Mouse (Mus musculus): ENCODE measurements around the gene Fam163b. TPM values are rescaled to one million over a fixed set of nuclear protein-coding genes. Genes with fewer than 3 reads are reported as not detected.

Gene Fam163b
- polyA plus RNA-seq, 1 experiment = not detected

DNA sequence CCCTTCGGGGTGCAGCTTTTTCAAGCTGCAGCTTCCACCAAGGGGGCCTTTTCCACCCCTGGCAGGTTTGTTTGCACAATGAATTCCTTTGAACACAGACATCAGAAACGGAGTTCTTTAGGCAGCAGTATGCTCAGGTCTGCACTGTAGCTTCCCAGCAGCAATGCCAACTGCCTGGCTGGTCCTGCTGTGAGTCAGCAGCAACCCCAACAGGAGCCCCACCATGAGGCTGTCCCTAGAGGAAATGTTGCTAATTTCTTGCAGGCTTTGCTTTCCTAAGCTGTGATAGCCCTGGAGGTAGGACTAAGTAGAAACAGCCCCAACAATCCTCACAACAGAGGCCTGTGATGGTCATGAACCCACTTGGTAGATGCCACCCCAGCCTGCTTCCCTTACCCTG is 24.7 kb upstream of the Fam163b start:
- H3K4me1 ChIP-seq (ENCODE audit: control insufficient read depth, insufficient read depth, low read length) = no peaks in the 10 kb centered on the region
- TF ChIP-seq POLR2A (IDR thresholded peaks at IDR 0.05; ENCODE audit: borderline replicate concordance, control insufficient read depth, low read depth, low read length) = no peak
- no peak for TF ChIP-seq CTCF (IDR thresholded peaks at IDR 0.05; ENCODE audit: control insufficient read depth, insufficient read depth, low read length)
- H3K4me3 ChIP-seq (replicated peaks; ENCODE audit: control insufficient read depth, low read depth, low read length) = no peak overlapping the region
- WGBS = 27% methylated on average over 2 of the region's 2 CpGs
- H3K27ac ChIP-seq (ENCODE audit: control insufficient read depth, insufficient read depth, low read depth, low read length, poor library complexity) = no peak overlapping the region

- no peaks in the 10 kb centered on the region for H3K4me1 ChIP-seq (ENCODE audit: control insufficient read depth, insufficient read depth, low read length)
- H3K27ac ChIP-seq (ENCODE audit: control insufficient read depth, insufficient read depth, low read depth, low read length, poor library complexity) = no peak overlapping the region
- H3K4me3 ChIP-seq (replicated peaks; ENCODE audit: control insufficient read depth, low read depth, low read length) = no peak overlapping the region
- WGBS = 66% methylated on average over 2 of the region's 2 CpGs
- no peak for TF ChIP-seq CTCF (IDR thresholded peaks at IDR 0.05; ENCODE audit: control insufficient read depth, insufficient read depth, low read length)
- TF ChIP-seq POLR2A (IDR thresholded peaks at IDR 0.05; ENCODE audit: borderline replicate concordance, control insufficient read depth, low read depth, low read length) = no peak
Measured at GRCm38 (mm10) chr2:27166074-27166473, 23.8 kb upstream of the Fam163b start.

GRCm38 (mm10) chr2:27164796-27165590 is 22.7 kb upstream of the Fam163b start, which contains the start of gene Dbh:
Dbh (plus strand) TSS chr2:27165233.
- H3K27ac ChIP-seq (ENCODE audit: control insufficient read depth, insufficient read depth, low read depth, low read length, poor library complexity) = no peak within 1 kb of the TSS

GRCm38 (mm10) chr2:27163851-27164250 is 21.6 kb upstream of the Fam163b start:
- no peak for TF ChIP-seq CTCF (IDR thresholded peaks at IDR 0.05; ENCODE audit: control insufficient read depth, insufficient read depth, low read length)
- no peak for TF ChIP-seq POLR2A (IDR thresholded peaks at IDR 0.05; ENCODE audit: borderline replicate concordance, control insufficient read depth, low read depth, low read length)
- Histone ChIP-seq H3K27ac (ENCODE audit: control insufficient read depth, insufficient read depth, low read depth, low read length, poor library complexity) (no peak overlapping the region), H3K4me1 (ENCODE audit: control insufficient read depth, insufficient read depth, low read length) (no peaks in the 10 kb centered on the region), H3K4me3 (replicated peaks; ENCODE audit: control insufficient read depth, low read depth, low read length) (no peak overlapping the region)
- WGBS = 60% methylated on average over 5 of the region's 5 CpGs

More at GRCm38 (mm10) chr2:27164796-27165590, 22.7 kb upstream of the Fam163b start, which contains the start of gene Dbh:
- WGBS = 81% methylated on average over 12 of the region's 12 CpGs
- Histone ChIP-seq H3K4me3 (replicated peaks; ENCODE audit: control insufficient read depth, low read depth, low read length) (no peak within 1 kb of the TSS), H3K4me1 (ENCODE audit: control insufficient read depth, insufficient read depth, low read length) (no peaks in the 10 kb centered on the region)
- TF ChIP-seq POLR2A (IDR thresholded peaks at IDR 0.05; ENCODE audit: borderline replicate concordance, control insufficient read depth, low read depth, low read length) = no peak
- TF ChIP-seq CTCF (IDR thresholded peaks at IDR 0.05; ENCODE audit: control insufficient read depth, insufficient read depth, low read length) = no peak

DNA sequence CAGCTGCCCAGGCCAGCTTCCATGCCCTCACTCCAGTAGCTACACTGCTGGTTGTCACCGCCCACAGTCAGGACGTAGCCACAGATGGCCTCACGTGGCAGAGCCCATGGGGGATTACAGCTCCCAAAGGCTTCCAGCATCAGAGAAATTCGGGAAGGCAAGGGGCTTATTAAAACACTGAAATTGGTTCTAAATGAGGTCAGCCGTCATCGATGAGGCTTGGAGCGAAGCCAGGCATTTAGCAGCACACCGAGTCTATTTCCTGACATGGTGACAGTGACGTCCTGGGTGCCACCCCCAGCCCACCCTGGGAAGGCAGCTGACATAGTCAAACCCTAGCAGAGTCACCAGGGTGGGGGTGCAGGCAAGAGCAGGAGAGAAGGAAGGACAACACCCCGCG is 20.4 kb upstream of the Fam163b start:
- no peak overlapping the region for H3K4me3 ChIP-seq (replicated peaks; ENCODE audit: control insufficient read depth, low read depth, low read length)
- TF ChIP-seq POLR2A (IDR thresholded peaks at IDR 0.05; ENCODE audit: borderline replicate concordance, control insufficient read depth, low read depth, low read length) (no peak), CTCF (IDR thresholded peaks at IDR 0.05; ENCODE audit: control insufficient read depth, insufficient read depth, low read length) (no peak)
- WGBS = 69% methylated on average over 11 of the region's 11 CpGs

DNA sequence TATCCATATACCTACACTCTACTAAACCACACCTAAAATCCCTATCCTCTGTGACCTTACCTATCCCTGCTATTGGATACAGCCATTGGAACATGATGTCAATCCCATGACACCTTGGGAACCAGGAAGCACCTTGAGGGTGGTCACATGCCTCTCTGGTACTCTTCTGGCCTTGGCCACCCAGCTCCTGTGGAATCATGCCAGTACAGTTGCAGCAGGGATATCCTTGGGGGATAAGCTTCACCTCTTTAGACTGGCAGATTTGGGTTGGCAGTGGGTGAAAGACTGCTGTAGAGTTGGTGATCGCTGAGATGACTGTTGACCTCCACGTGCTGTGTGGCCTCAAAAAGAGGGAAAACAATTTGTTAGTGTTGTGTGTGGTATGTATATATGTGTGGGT is 19.2 kb upstream of the Fam163b start:
- H3K27ac ChIP-seq (ENCODE audit: control insufficient read depth, insufficient read depth, low read depth, low read length, poor library complexity) = no peak overlapping the region
- no peaks in the 10 kb centered on the region for H3K4me1 ChIP-seq (ENCODE audit: control insufficient read depth, insufficient read depth, low read length)
- 80% methylated on average over 2 of the region's 2 CpGs for WGBS

More for the DNA sequence above, 20.4 kb upstream of the Fam163b start:
- Histone ChIP-seq H3K27ac (ENCODE audit: control insufficient read depth, insufficient read depth, low read depth, low read length, poor library complexity) (no peak overlapping the region), H3K4me1 (ENCODE audit: control insufficient read depth, insufficient read depth, low read length) (no peaks in the 10 kb centered on the region)

GRCm38 (mm10) chr2:27156596-27156995 is 14.3 kb upstream of the Fam163b start:
- H3K4me3 ChIP-seq (replicated peaks; ENCODE audit: control insufficient read depth, low read depth, low read length) = no peak overlapping the region
- no peak overlapping the region for H3K27ac ChIP-seq (ENCODE audit: control insufficient read depth, insufficient read depth, low read depth, low read length, poor library complexity)
- TF ChIP-seq CTCF (IDR thresholded peaks at IDR 0.05; ENCODE audit: control insufficient read depth, insufficient read depth, low read length) = no peak
- no peak for TF ChIP-seq POLR2A (IDR thresholded peaks at IDR 0.05; ENCODE audit: borderline replicate concordance, control insufficient read depth, low read depth, low read length)
- WGBS = 81% methylated on average over 6 of the region's 6 CpGs
- no peaks in the 10 kb centered on the region for H3K4me1 ChIP-seq (ENCODE audit: control insufficient read depth, insufficient read depth, low read length)

More for the DNA sequence above, 19.2 kb upstream of the Fam163b start:
- TF ChIP-seq CTCF (IDR thresholded peaks at IDR 0.05; ENCODE audit: control insufficient read depth, insufficient read depth, low read length) = no peak
- TF ChIP-seq POLR2A (IDR thresholded peaks at IDR 0.05; ENCODE audit: borderline replicate concordance, control insufficient read depth, low read depth, low read length) = no peak
- H3K4me3 ChIP-seq (replicated peaks; ENCODE audit: control insufficient read depth, low read depth, low read length) = no peak overlapping the region

DNA sequence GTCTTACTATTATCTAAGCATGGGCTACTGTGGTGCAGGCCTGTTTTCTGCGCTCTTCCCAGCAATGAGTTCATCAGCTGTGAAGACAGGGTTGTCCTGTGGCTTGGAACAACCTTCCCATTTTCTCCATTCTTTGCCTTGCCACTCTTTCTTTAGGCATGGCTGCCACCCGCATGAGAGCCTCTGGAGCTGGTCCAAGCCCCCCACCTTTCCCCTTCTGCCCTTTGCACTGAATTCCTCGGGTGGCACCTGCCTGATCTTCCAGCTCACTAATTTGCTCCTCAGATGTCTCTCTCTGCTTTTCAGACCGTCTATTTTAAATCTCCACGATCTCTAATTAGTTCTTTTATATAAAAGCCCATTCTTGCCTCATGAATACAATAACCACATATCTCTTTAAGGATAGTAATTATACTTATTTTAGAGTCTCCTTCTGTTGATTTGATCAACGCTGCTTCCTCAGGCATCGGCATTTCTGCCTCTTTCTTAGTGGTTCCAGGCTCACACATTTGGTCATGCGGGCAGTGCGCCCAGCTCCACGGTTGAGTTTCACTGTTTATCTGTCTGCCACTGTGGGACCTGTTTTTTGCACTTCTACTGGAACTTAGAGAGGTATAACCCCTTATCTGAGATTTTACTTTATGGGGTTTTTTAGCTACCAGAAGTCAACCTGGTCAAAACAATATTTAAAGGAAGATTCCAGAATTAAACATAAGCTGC is 12.3 kb upstream of the Fam163b start:
- TF ChIP-seq CTCF (IDR thresholded peaks at IDR 0.05; ENCODE audit: control insufficient read depth, insufficient read depth, low read length) = no peak
- no peak for TF ChIP-seq POLR2A (IDR thresholded peaks at IDR 0.05; ENCODE audit: borderline replicate concordance, control insufficient read depth, low read depth, low read length)
- 79% methylated on average over 10 of the region's 10 CpGs for WGBS
- no peak overlapping the region for H3K4me3 ChIP-seq (replicated peaks; ENCODE audit: control insufficient read depth, low read depth, low read length)
- no peak overlapping the region for H3K27ac ChIP-seq (ENCODE audit: control insufficient read depth, insufficient read depth, low read depth, low read length, poor library complexity)
- H3K4me1 ChIP-seq (ENCODE audit: control insufficient read depth, insufficient read depth, low read length) = no peaks in the 10 kb centered on the region

Measured in bone marrow, adult 2 months (tissue).